Mouse (Mus musculus) testis, adult 2 months (tissue): Measurements from ENCODE around the gene Mafb. TPM values are rescaled to one million over a fixed set of nuclear protein-coding genes. Genes with fewer than 3 reads are reported as not detected.

Experiments
- H3K27ac ChIP-seq: fragments of 200-500 bp; 2 replicates; pipeline ENCODE4 v1.5.1; 2012; ENCODE audit warnings: low read depth, low read length; ENCODE audit not compliant: control insufficient read depth, insufficient read depth
- H3K27me3 ChIP-seq: fragments of 200-500 bp; 2 replicates; pipeline ENCODE4 v1.6.1; 2012; ENCODE audit warnings: mild to moderate bottlenecking, low read length, moderate library complexity; ENCODE audit not compliant: control insufficient read depth, insufficient read depth
- H3K36me3 ChIP-seq: fragments of 200-500 bp; 2 replicates; pipeline ENCODE4 v1.6.1; 2012; ENCODE audit warnings: mild to moderate bottlenecking, low read length; ENCODE audit not compliant: control insufficient read depth, insufficient read depth
- H3K4me1 ChIP-seq: fragments of 200-500 bp; 2 replicates; pipeline ENCODE4 v1.6.1; 2012; ENCODE audit warnings: low read length; ENCODE audit not compliant: control insufficient read depth, insufficient read depth
- H3K4me3 ChIP-seq: fragments of 200-500 bp; 2 replicates; pipeline ENCODE4 v1.5.1; 2012; ENCODE audit warnings: low read depth, mild to moderate bottlenecking, low read length, moderate library complexity, mixed read lengths; ENCODE audit not compliant: control insufficient read depth
- CTCF ChIP-seq: fragments of 200-500 bp; IDR thresholded peaks from 2 replicates; pipeline ENCODE4 v1.5.1; 2012; ENCODE audit warnings: low read depth, mild to moderate bottlenecking, inconsistent platforms, low read length, moderate library complexity; ENCODE audit not compliant: control insufficient read depth, insufficient read depth, insufficient replicate concordance
- POLR2A ChIP-seq: fragments of 200-500 bp; IDR thresholded peaks from 2 replicates; pipeline ENCODE4 v1.6.1; 2012; ENCODE audit warnings: low read depth, mild to moderate bottlenecking, inconsistent platforms, low read length, moderate library complexity; ENCODE audit not compliant: control insufficient read depth
- polyA plus RNA-seq: library from polyadenylated mRNA; depleted of rRNA; stranded (reverse); fragments of >200 nt; gene quantifications from 2 replicates; pipeline ENCODE4 v1.2.3, GENCODE M21; 2012

Gene Mafb
- polyA plus RNA-seq, 1 experiment: 3.5 TPM

DNA sequence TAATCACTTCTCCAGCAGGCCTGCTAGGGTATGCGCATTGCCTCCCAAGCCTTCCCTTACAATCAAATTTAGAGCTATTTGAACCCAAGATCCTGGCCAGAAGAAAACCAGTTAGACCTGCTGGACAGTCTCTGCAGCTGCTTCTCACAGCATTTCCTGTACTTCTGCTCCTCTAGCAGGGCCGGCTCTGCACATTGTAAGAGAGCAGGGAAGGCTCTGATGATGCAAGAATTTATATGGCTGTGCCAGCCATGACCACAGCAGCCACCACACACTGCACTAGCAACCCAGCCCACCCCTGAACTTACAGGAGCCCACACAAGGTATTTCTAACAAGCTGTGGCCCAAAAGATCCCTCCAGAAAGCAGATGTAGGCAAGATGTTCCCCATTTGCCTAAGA is 13.3 kb downstream of the Mafb start:
- Histone ChIP-seq H3K36me3 (no peaks in the 10 kb centered on the region), H3K4me3 (no peak overlapping the region), H3K27ac (no peak overlapping the region), H3K27me3 (no peaks in the 10 kb centered on the region), H3K4me1 (peaks cover 2% of the 10 kb centered on the region; the same call in 1 of the 2 replicates)
- no peak for TF ChIP-seq POLR2A
- no peak for TF ChIP-seq CTCF

DNA sequence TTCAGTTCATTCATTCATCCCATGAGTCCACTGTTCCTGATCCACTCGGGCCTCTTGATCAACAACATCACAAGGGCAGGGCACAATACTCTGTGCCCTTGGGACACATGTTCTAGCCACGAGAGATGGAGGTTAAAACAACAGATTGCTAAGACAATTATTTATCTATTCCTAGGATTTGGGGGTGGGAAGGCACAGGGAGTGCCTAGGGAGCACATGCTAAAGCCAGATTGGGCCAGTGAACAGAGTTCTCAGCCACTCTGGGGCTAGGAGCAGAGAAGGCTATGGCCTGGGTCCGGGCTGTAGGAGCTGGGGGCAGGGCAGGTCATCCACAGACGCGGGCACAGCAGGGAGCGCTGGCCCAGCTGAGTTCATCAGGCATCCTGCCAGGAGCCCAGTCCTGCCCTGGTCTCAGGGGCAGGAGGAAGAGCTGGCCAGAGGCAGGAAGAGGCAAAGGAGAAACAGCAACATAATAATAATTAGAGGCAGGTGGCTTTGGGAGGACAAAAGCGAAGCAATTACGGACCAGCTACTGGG is 15.8 kb downstream of the Mafb start:
- Histone ChIP-seq H3K36me3 (no peaks in the 10 kb centered on the region), H3K27ac (no peak overlapping the region; the same call in 1 of the 2 replicates), H3K27me3 (no peaks in the 10 kb centered on the region), H3K4me1 (peaks cover 2% of the 10 kb centered on the region; the same call in 1 of the 2 replicates), H3K4me3 (no peak overlapping the region)
- no peak for TF ChIP-seq POLR2A
- TF ChIP-seq CTCF: no peak

DNA sequence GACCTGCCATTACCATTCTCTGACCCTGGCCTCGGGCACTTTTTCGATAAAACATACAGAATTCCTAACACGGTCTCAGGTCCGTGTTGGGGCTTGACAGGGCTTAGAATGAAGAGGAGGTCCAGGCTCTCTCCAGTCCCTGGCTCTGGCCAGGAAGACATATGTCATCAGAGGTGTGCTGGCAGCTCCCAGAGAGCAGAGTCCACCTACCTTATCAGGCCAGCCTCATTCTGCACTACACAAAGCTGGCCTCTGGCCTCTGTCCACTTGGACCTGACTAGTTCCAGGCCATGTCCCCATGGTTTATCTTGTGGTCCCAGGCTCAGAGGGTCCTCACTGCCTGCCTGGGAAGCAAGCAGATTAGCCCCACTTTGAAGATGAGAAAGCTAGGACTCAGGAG is 17.3 kb downstream of the Mafb start:
- Histone ChIP-seq H3K27ac (no peak overlapping the region), H3K36me3 (no peaks in the 10 kb centered on the region), H3K4me1 (peaks cover 2% of the 10 kb centered on the region; the same call in 1 of the 2 replicates), H3K4me3 (no peak overlapping the region), H3K27me3 (no peaks in the 10 kb centered on the region)
- no peak for TF ChIP-seq CTCF
- TF ChIP-seq POLR2A: no peak

DNA sequence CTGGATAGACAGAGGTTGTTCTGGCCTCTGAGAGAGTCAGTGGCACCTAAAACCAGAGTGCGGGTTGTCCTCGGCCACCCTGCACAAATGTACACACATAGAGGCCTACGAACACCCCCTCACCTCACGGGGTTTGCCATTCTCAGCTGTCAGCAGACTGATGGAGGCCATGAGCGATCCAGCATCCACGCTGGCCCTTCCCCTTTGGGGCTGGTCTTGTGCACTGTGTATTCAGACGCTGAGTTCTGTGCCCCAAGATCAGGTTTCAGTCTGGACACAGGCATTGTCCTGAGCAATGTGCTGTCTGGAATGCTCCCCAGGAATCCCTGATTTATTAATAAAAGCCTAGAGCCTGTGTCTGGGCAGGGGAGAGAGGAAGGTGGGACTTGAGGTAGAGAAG is 18.1 kb downstream of the Mafb start:
- Histone ChIP-seq H3K4me1 (peaks cover 2% of the 10 kb centered on the region; the same call in 1 of the 2 replicates), H3K36me3 (no peaks in the 10 kb centered on the region), H3K4me3 (no peak overlapping the region), H3K27ac (no peak overlapping the region), H3K27me3 (no peaks in the 10 kb centered on the region)
- TF ChIP-seq POLR2A: no peak
- TF ChIP-seq CTCF: no peak

DNA sequence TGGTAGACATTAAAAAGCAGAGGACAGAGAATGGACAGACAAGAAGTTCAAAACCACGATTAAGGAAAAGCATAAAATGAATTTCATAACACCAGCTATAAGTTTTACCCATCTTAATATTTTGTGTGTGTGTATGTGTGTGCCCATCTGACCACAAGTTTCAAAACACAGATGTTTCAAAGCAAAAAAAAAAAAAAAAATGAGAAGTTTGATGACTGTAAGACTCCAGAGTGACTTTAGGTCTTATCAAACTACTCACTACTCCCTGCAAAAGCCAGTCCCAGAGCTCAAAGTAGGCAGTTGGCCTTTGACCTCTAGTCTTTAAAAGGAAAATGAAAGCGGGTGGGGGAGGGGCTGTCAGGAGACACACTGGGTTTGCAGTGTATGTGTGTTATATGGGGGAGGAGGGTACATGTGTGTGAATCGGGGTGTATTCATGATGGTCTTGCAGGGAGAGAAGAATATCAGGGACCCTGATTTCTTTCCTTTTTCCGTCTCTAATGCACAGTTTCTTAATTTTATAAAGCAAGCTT is 18.7 kb downstream of the Mafb start:
- no peak overlapping the region for H3K27ac ChIP-seq
- H3K27me3 ChIP-seq: no peaks in the 10 kb centered on the region
- peaks cover 2% of the 10 kb centered on the region; the same call in 1 of the 2 replicates for H3K4me1 ChIP-seq
- no peaks in the 10 kb centered on the region for H3K36me3 ChIP-seq
- TF ChIP-seq POLR2A: no peak
- TF ChIP-seq CTCF: no peak
- no peak overlapping the region for H3K4me3 ChIP-seq

DNA sequence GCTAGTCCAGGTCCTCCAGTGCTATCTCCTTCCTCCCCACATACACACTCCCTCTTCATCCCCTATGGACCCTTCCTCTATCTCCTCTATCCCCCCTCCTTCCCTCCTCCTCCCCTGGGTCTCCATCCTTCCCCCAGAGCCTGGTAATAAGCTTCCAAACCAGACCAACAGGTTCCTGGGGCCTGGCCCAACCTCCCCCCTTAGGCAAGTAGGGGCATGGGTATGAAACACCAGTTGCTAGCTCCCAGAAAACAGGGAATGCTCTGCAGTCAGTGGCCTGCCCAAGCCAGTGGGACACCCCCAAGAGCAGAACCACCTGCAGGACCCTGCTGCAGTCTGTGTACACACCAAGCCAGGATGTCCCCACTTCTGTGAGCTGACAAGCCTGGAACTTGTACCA is 21.2 kb downstream of the Mafb start:
- no peaks in the 10 kb centered on the region for H3K36me3 ChIP-seq
- no peak overlapping the region for H3K4me3 ChIP-seq
- H3K27ac ChIP-seq: no peak overlapping the region
- H3K4me1 ChIP-seq: no peaks in the 10 kb centered on the region
- TF ChIP-seq POLR2A (no peak), CTCF (no peak)
- no peaks in the 10 kb centered on the region for H3K27me3 ChIP-seq

DNA sequence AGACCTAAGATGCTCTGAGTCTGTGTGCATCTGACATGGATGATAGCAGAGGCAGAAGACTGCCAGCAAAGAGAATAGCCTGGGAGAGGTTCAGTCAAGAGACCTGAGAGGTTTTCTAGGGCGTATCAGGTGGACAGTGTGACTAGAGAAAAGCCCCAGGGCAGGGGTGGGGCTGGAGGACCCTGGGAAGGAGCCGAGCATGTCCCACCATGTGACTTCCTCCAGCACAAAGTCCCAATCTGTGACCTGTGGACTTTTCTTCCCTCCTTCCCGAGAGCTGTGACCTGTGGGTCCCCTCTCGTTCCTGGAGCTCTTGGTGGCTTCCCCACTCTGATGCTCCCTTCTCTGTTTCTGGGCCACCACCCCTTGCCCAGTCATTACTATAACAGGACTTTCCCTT is 26.7 kb downstream of the Mafb start:
- Histone ChIP-seq H3K4me3 (no peak overlapping the region), H3K27me3 (no peaks in the 10 kb centered on the region), H3K4me1 (no peaks in the 10 kb centered on the region), H3K27ac (no peak overlapping the region), H3K36me3 (no peaks in the 10 kb centered on the region)
- TF ChIP-seq POLR2A: no peak
- TF ChIP-seq CTCF: no peak
